Mouse (Mus musculus) ovary, postnatal 10 days (tissue): ENCODE data around the gene Cox15.

Source experiments
- DNase-seq: peaks from one replicate; pipeline ENCODE4 v3.0.0; 2022; ENCODE audit warnings: low spot score

Gene Cox15

GRCm38 (mm10) chr19:43708206-43708605 lies 44.6 kb downstream of the Cox15 start:
- no peak for DNase-seq

- no peak for DNase-seq
These were observed 47.9 kb downstream of the Cox15 start for GRCm38 (mm10) chr19:43704787-43705497.

- no peak for DNase-seq
These were observed 48.6 kb downstream of the Cox15 start for GRCm38 (mm10) chr19:43704211-43704610.

- no peak for DNase-seq
These were observed 53.0 kb downstream of the Cox15 start for GRCm38 (mm10) chr19:43699763-43700155.

- no peak for DNase-seq
These were observed 53.6 kb downstream of the Cox15 start for GRCm38 (mm10) chr19:43699021-43699762.

- no peak for DNase-seq
These were observed 55.0 kb downstream of the Cox15 start for GRCm38 (mm10) chr19:43697666-43698370.

GRCm38 (mm10) chr19:43695514-43695964 lies 57.3 kb downstream of the Cox15 start:
- no peak for DNase-seq

- DNase-seq, result no peak
These were observed 60.0 kb downstream of the Cox15 start for GRCm38 (mm10) chr19:43692815-43693214.

- DNase-seq, result peak; percentile 84
These were observed 63.2 kb downstream of the Cox15 start, which contains the start of gene Entpd7 for GRCm38 (mm10) chr19:43689419-43690246. Gene Entpd7, plus strand, starts transcription at chr19:43689672.
